Mouse (Mus musculus) spleen, adult 2 months (tissue): Measurements from ENCODE around the gene Fmo9. TPM values are rescaled to one million over a fixed set of nuclear protein-coding genes. Genes with fewer than 3 reads are reported as not detected.

ENCODE experiments used
- DNase-seq, 2 experiments: peaks; one replicate each; pipeline versions ENCODE4 v3.0.0 to v3.0.0-alpha.2; 2012 to 2021; ENCODE audit warnings: low spot score in 2 of 2, low read depth in 1 of 2
- H3K27ac ChIP-seq: fragments of 200-500 bp; 2 replicates; pipeline ENCODE4 v1.5.1; 2012; ENCODE audit warnings: low read length, inconsistent platforms; ENCODE audit not compliant: insufficient read depth
- H3K27me3 ChIP-seq: fragments of 200-500 bp; 2 replicates; pipeline ENCODE4 v1.6.1; 2012; ENCODE audit warnings: mild to moderate bottlenecking, moderate library complexity, low read length, inconsistent platforms; ENCODE audit not compliant: control insufficient read depth, insufficient read depth
- H3K36me3 ChIP-seq: fragments of 200-500 bp; 2 replicates; pipeline ENCODE4 v1.6.1; 2012; ENCODE audit warnings: mild to moderate bottlenecking, low read length, inconsistent platforms; ENCODE audit not compliant: control insufficient read depth, insufficient read depth
- H3K4me1 ChIP-seq: fragments of 200-500 bp; 2 replicates; pipeline ENCODE4 v1.6.1; 2011; ENCODE audit warnings: inconsistent platforms; ENCODE audit not compliant: control insufficient read depth, insufficient read depth, insufficient read length
- H3K4me3 ChIP-seq: fragments of 200-500 bp; 2 replicates; pipeline ENCODE4 v1.5.1; 2011; ENCODE audit warnings: mild to moderate bottlenecking, inconsistent platforms; ENCODE audit not compliant: insufficient read depth, insufficient read length; ENCODE audit errors: extremely low read depth
- CTCF ChIP-seq: fragments of 200-500 bp; IDR thresholded peaks from 2 replicates; pipeline ENCODE4 v1.5.1; 2011; ENCODE audit warnings: mild to moderate bottlenecking, inconsistent platforms; ENCODE audit not compliant: insufficient read depth, insufficient read length, insufficient replicate concordance; ENCODE audit errors: extremely low read depth
- POLR2A ChIP-seq: fragments of 200-500 bp; IDR thresholded peaks from 2 replicates; pipeline ENCODE4 v1.6.1; 2011; ENCODE audit warnings: low read depth, low read length, inconsistent platforms
- WGBS: fragments of 180-500 bp; shearing (Covaris S2); methylation state at CpG from one replicate; pipeline ENCODE4 v1.1.7; 2018; 5-methylcytosine and 5-hydroxymethylcytosine counted together
- polyA plus RNA-seq: library from polyadenylated mRNA; depleted of rRNA; stranded (reverse); fragments of >200 nt; gene quantifications from 2 replicates; pipeline ENCODE4 v1.2.3, GENCODE M21; 2012; rRNA removed

Fmo9 gene
- polyA plus RNA-seq, 1 experiment: not detected

GRCm38 (mm10) chr1:166647593-166647992, 34.1 kb downstream of the Fmo9 start, which contains the start of gene Gm4847:
Gene Gm4847, minus strand, starts transcription at chr1:166647693.
- WGBS: 84% methylated on average over 2 of the region's 2 CpGs
- Histone ChIP-seq H3K36me3 (no peaks in the 10 kb centered on the region), H3K27me3 (no peaks in the 10 kb centered on the region), H3K4me3 (no peak within 1 kb of the TSS), H3K4me1 (no peaks in the 10 kb centered on the region), H3K27ac (no peak within 1 kb of the TSS)
- TF ChIP-seq POLR2A: no peak
- TF ChIP-seq CTCF: no peak
- no peak for DNase-seq

Other genes starting within 250 kb of the Fmo9 start
- gene Gm4846, start 184.3 kb downstream of the Fmo9 start, polyA plus RNA-seq: not detected in 2 replicates
- gene Gm4847, start 34.2 kb downstream of the Fmo9 start, polyA plus RNA-seq: not detected in 2 replicates